Mouse (Mus musculus): ENCODE results near the gene Pkp2.

DNA sequence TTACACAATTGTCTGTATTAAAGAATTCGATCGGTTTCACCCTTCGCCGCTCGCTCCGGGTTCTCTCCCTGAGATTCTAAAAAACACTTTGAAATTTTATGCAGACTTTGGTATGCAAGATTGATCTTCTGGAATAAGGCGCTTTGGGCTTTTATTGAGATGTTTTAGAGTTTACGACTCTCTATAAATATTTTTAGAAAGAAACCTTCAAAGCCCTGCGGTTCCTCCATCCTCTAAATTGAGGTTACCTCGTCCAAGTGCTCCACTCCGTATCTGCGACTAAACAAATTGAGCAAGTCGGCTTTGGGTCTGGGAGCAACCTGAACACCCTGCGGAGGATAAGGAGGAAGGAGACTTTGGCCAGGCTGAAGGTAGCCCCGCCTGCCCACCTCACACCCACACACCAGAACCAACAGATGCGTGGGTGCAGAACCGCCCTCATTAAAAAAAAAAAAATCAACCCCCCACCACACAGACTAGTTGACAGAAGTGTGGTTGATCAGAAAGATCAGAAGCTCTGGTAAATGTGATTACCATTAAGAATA lies 715 bp downstream of the Pkp2 start:
- no peak for TF ChIP-seq CTCF (IDR thresholded peaks at IDR 0.05; ENCODE audit: control insufficient read depth, insufficient read depth, insufficient replicate concordance, low read depth, low read length)
- no peak for TF ChIP-seq POLR2A (IDR thresholded peaks at IDR 0.05; ENCODE audit: control insufficient read depth, low read depth, low read length)

Measured in testis, adult 2 months (tissue).